Mouse (Mus musculus) testis, adult 2 months (tissue): ENCODE results near the gene Gm28042. TPM values are rescaled to one million over a fixed set of nuclear protein-coding genes. Genes with fewer than 3 reads are reported as not detected.

Source experiments
- H3K27ac ChIP-seq: fragments of 200-500 bp; 2 replicates; pipeline ENCODE4 v1.5.1; 2012; ENCODE audit warnings: low read depth, low read length; ENCODE audit not compliant: control insufficient read depth, insufficient read depth
- H3K27me3 ChIP-seq: fragments of 200-500 bp; 2 replicates; pipeline ENCODE4 v1.6.1; 2012; ENCODE audit warnings: mild to moderate bottlenecking, low read length, moderate library complexity; ENCODE audit not compliant: control insufficient read depth, insufficient read depth
- H3K36me3 ChIP-seq: fragments of 200-500 bp; 2 replicates; pipeline ENCODE4 v1.6.1; 2012; ENCODE audit warnings: mild to moderate bottlenecking, low read length; ENCODE audit not compliant: control insufficient read depth, insufficient read depth
- H3K4me1 ChIP-seq: fragments of 200-500 bp; 2 replicates; pipeline ENCODE4 v1.6.1; 2012; ENCODE audit warnings: low read length; ENCODE audit not compliant: control insufficient read depth, insufficient read depth
- H3K4me3 ChIP-seq: fragments of 200-500 bp; 2 replicates; pipeline ENCODE4 v1.5.1; 2012; ENCODE audit warnings: low read depth, mild to moderate bottlenecking, low read length, moderate library complexity, mixed read lengths; ENCODE audit not compliant: control insufficient read depth
- CTCF ChIP-seq: fragments of 200-500 bp; IDR thresholded peaks from 2 replicates; pipeline ENCODE4 v1.5.1; 2012; ENCODE audit warnings: low read depth, mild to moderate bottlenecking, inconsistent platforms, low read length, moderate library complexity; ENCODE audit not compliant: control insufficient read depth, insufficient read depth, insufficient replicate concordance
- POLR2A ChIP-seq: fragments of 200-500 bp; IDR thresholded peaks from 2 replicates; pipeline ENCODE4 v1.6.1; 2012; ENCODE audit warnings: low read depth, mild to moderate bottlenecking, inconsistent platforms, low read length, moderate library complexity; ENCODE audit not compliant: control insufficient read depth
- polyA plus RNA-seq: library from polyadenylated mRNA; depleted of rRNA; stranded (reverse); fragments of >200 nt; gene quantifications from 2 replicates; pipeline ENCODE4 v1.2.3, GENCODE M21; 2012

The Gm28042 gene
- polyA plus RNA-seq, 1 experiment, result 3.1 TPM

DNA sequence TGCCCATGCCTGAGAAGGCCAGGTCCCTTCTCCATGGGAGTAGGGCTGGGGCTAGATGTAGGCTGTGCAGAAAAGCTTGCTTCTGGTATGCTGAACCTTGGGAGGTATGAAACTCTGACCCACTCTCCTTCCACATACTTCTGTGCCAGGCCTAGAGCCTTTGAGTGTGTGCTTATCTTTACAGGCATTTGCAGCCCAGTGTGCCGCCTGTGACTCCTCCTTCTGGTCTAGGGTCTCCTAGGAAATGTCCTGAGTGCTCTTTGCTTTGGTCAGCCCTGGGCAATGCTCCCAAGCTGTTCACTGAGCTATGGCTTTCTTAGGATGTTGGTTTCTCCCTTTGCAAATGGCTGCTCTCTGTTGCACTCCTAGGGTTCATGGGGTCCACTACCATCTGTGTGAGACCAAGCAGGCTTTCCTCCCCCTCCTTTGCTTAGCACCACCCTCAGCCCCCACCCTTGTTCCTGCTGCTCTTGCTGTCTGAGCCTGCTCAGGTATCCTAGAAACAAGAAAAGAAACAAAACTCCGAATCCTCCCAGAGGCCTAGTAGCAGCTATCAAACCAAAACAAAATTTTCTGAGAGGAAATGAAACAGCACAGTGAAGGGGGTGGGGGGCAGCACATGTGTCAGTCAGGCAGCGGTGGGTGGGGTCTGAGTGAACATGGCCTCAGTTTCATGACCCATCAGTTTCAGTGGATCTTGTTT, 26.3 kb upstream of the Gm28042 start:
- Histone ChIP-seq H3K4me1 (peaks cover under 1% of the 10 kb centered on the region; the same call in 1 of the 2 replicates), H3K27ac (no peak overlapping the region; the same call in 1 of the 2 replicates), H3K36me3 (no peaks in the 10 kb centered on the region; the same call in 1 of the 2 replicates), H3K4me3 (no peak overlapping the region), H3K27me3 (no peaks in the 10 kb centered on the region)
- TF ChIP-seq CTCF, result no peak
- TF ChIP-seq POLR2A, result no peak

DNA sequence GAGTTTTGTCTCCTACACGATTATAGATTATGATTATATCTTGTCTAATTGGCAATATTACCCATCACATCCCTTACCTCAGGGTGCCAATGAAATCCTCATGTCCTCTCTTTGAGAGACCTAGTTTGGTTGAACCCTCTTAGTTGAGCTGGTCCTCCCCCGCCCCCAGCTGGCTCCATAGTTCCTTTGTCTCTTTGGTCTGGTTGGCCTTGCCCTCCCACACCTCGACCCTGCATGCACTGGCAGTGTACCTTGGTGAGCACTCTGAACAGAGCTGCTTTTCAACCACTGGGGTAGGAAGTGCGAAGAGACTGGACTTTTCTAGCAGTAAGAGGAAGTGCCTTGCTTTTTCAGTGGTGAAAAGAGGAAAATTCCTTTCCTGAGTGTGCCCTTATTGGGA, 25.3 kb upstream of the Gm28042 start:
- no peaks in the 10 kb centered on the region; the same call in 1 of the 2 replicates for H3K36me3 ChIP-seq
- H3K27ac ChIP-seq, result no peak overlapping the region; the same call in 1 of the 2 replicates
- no peak for TF ChIP-seq POLR2A
- no peak for TF ChIP-seq CTCF
- no peaks in the 10 kb centered on the region for H3K27me3 ChIP-seq
- no peak overlapping the region for H3K4me3 ChIP-seq
- H3K4me1 ChIP-seq, result no peaks in the 10 kb centered on the region; the same call in 1 of the 2 replicates

DNA sequence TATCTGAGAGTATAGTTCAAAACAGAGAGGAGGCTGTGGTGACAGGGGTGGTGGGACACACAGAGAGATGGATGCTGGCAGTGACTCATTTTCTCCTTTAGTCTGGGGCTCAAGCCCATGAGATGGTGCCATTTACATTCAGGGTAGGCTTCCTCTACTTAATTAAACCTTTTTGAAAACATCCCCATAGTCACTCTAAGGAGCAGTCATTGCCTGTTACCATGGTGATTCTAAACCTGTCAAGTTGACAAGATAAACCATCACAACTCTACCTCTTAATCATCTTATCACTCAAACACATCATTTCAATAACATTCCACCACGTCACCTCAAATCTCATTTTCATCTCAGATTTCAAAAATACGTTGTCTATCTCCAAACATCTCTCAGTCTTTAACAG, 23.3 kb upstream of the Gm28042 start:
- H3K27me3 ChIP-seq, result no peaks in the 10 kb centered on the region
- no peaks in the 10 kb centered on the region; the same call in 1 of the 2 replicates for H3K36me3 ChIP-seq
- TF ChIP-seq CTCF (no peak), POLR2A (no peak)
- peaks cover 2% of the 10 kb centered on the region; the same call in 1 of the 2 replicates for H3K4me1 ChIP-seq
- no peak overlapping the region for H3K4me3 ChIP-seq
- no peak overlapping the region for H3K27ac ChIP-seq

DNA sequence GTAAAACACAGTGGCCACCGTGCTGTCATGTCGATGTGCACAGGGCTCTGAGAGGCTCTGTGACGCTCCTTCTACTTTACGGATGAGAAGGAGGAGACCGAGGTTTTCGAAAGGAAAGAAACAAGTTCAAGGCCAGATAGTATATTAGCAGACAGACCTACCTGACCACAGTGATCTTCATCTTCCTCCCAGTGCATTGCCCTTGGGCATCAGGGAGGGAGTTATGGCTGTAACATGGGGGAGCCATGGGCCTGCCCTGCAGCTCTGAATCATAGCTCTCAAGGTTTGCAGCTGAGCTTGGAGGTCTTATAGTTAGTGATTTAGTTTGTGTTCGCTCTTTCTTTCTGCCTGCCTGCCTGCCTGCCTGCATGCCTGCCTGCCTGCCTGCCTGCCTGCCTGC, 20.6 kb upstream of the Gm28042 start:
- Histone ChIP-seq H3K4me1 (peaks cover 2% of the 10 kb centered on the region; the same call in 1 of the 2 replicates), H3K4me3 (no peak overlapping the region), H3K27me3 (no peaks in the 10 kb centered on the region), H3K27ac (0 out of 2 replicates have a peak overlapping the region, but pooled peaks have one; percentile 1), H3K36me3 (no peaks in the 10 kb centered on the region; the same call in 1 of the 2 replicates)
- TF ChIP-seq CTCF (no peak), POLR2A (no peak)

DNA sequence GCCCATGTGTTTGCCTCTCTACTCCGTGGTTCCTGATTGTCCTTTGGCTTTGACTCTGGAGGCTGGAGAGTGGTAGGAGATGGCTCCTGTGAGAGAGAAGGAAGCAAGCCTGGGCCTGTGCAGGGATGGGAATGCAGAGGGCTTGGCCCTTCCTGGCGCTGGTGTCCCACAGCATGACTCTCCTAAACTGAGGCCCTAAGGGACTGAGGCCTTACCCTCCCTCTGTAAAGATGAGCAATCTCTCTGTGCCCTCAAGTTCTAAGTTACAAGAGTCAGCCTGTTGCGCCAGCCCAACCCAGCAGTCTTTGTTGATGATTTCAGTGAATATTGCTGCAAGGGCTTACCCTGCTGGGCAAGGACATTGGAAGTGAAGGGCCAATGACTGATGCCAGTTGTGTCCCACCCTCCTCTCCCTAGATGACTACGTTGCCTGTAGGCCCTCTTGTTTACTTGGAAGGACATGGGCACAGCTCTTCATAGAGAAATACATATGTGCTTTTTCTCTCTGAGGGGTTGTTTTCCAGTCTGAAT, 19.5 kb upstream of the Gm28042 start:
- TF ChIP-seq POLR2A (no peak), CTCF (no peak)
- H3K36me3 ChIP-seq, result peaks cover 3% of the 10 kb centered on the region
- H3K27ac ChIP-seq, result no peak overlapping the region
- H3K4me3 ChIP-seq, result no peak overlapping the region
- no peaks in the 10 kb centered on the region for H3K27me3 ChIP-seq
- H3K4me1 ChIP-seq, result peaks cover 2% of the 10 kb centered on the region; the same call in 1 of the 2 replicates

DNA sequence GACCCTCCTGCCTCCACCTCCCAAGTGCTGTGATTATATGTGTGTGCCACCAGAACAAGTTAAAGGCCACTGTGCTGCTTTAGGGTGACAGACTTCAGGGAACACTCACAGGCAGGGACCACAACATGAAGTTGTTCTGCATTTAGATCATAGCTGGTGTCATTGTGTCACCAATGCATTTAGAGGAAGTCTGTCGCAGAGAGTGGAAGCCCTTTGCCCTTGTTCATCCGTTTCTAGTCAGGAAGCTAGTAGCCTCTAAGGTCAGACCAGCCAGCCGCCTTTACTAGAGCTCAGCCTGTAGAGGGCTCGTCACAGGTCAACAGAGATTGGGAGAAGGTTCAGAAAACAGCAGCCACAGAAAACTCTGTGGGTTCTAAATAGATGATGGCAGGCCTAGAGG, 18.6 kb upstream of the Gm28042 start:
- H3K4me3 ChIP-seq, result no peak overlapping the region
- peaks cover 3% of the 10 kb centered on the region for H3K36me3 ChIP-seq
- TF ChIP-seq CTCF, result no peak
- TF ChIP-seq POLR2A, result no peak
- peaks cover 2% of the 10 kb centered on the region; the same call in 1 of the 2 replicates for H3K4me1 ChIP-seq
- H3K27ac ChIP-seq, result no peak overlapping the region
- H3K27me3 ChIP-seq, result no peaks in the 10 kb centered on the region

DNA sequence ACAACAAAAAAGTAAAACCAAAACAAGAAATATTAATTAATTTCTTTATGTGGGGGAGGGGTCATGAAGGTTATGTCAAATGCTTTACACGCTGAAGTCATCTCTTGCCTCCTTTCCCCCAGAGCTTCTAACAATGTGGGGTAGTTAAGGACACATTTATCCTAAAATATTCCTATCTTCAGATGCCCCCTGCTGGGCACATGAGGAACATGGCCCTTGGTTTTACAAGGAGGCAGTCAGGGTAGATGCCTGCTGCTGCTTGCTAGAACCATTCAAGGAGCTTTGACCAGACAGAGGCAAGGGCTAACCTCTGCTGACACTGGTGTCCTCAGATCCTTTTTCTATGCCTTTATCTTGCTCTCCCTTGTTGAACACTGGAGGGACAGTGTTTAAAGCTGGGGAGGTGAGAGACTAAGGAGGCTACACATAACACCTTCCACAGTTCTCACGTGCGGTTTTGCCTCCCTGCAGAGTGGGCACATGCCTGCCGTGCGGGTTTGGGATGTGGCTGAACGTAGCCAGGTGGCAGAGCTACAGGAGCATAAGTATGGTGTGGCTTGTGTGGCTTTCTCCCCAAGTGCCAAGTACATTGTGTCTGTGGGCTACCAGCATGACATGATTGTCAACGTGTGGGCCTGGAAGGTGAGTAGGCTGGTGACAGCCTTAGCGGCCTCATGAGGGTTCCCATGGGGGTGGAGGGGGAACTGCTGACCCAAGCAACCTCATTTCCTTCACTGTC, 15.7 kb upstream of the Gm28042 start:
- H3K4me1 ChIP-seq, result peaks cover 2% of the 10 kb centered on the region; the same call in 1 of the 2 replicates
- H3K27ac ChIP-seq, result no peak overlapping the region
- H3K4me3 ChIP-seq, result no peak overlapping the region
- H3K27me3 ChIP-seq, result no peaks in the 10 kb centered on the region
- TF ChIP-seq CTCF (peak; percentile 30; the same call in 1 of the 2 replicates), POLR2A (no peak)
- H3K36me3 ChIP-seq, result peaks cover 6% of the 10 kb centered on the region
